Mouse (Mus musculus): ENCODE results near the gene Tecr. TPM values are rescaled to one million over a fixed set of nuclear protein-coding genes. Genes with fewer than 3 reads are reported as not detected.

The Tecr gene
- polyA plus RNA-seq, 1 experiment from 2014 or later: 998 TPM

- Histone ChIP-seq H3K4me3 (no peak overlapping the region; the same call in 1 of the 2 replicates), H3K9ac (peak overlapping the region; percentile 91), H3K9me3 (no peaks in the 10 kb centered on the region), H3K36me3 (peaks cover 42% of the 10 kb centered on the region), H3K27me3 (no peaks in the 10 kb centered on the region), H3K4me2 (peak overlapping the region; percentile 97), H3K27ac (no peak overlapping the region), H3K4me1 (replicated peaks) (peaks cover 26% of the 10 kb centered on the region)
- ATAC-seq (ENCODE audit: low FRiP score): no peak
- 73% methylated on average over 5 of the region's 5 CpGs for WGBS
Observed at GRCm38 (mm10) chr8:83568128-83568527, 39.6 kb downstream of the Tecr start.

GRCm38 (mm10) chr8:83567668-83568067 is 40.1 kb downstream of the Tecr start:
- Histone ChIP-seq H3K4me1 (replicated peaks) (peaks cover 26% of the 10 kb centered on the region), H3K9me3 (no peaks in the 10 kb centered on the region), H3K27me3 (no peaks in the 10 kb centered on the region), H3K9ac (peak overlapping the region; percentile 91), H3K4me3 (peak overlapping the region; percentile 72), H3K36me3 (peaks cover 38% of the 10 kb centered on the region), H3K27ac (no peak overlapping the region), H3K4me2 (peak overlapping the region; percentile 97)
- ATAC-seq (ENCODE audit: low FRiP score): no peak
- WGBS: 53% methylated on average over 3 of the region's 3 CpGs

- Histone ChIP-seq H3K9ac (peak within 1 kb of the TSS; percentile 91), H3K4me2 (peak within 1 kb of the TSS; percentile 97), H3K4me1 (replicated peaks) (peaks cover 26% of the 10 kb centered on the region), H3K9me3 (no peaks in the 10 kb centered on the region), H3K36me3 (peaks cover 28% of the 10 kb centered on the region), H3K27me3 (no peaks in the 10 kb centered on the region), H3K27ac (peak within 1 kb of the TSS; percentile 85), H3K4me3 (peak within 1 kb of the TSS; percentile 72)
- under 1% methylated on average over 48 of the region's 48 CpGs for WGBS
- peak; percentile 91 for ATAC-seq (ENCODE audit: low FRiP score)
Observed at GRCm38 (mm10) chr8:83566469-83567395, 41.0 kb downstream of the Tecr start, which contains the start of gene Ndufb7. TSS of gene Ndufb7 (plus strand) at chr8:83566671.

GRCm38 (mm10) chr8:83565731-83566375 is 41.9 kb downstream of the Tecr start:
- no peak overlapping the region for H3K9ac ChIP-seq
- peaks cover 19% of the 10 kb centered on the region for H3K36me3 ChIP-seq
- no peak overlapping the region for H3K27ac ChIP-seq
- peaks cover 26% of the 10 kb centered on the region for H3K4me1 ChIP-seq (replicated peaks)
- no peak overlapping the region for H3K4me2 ChIP-seq
- no peaks in the 10 kb centered on the region for H3K9me3 ChIP-seq
- 75% methylated on average over 9 of the region's 9 CpGs for WGBS
- no peak; the same call in 1 of the 2 replicates for ATAC-seq (ENCODE audit: low FRiP score)
- no peak overlapping the region; the same call in 1 of the 2 replicates for H3K4me3 ChIP-seq
- H3K27me3 ChIP-seq: no peaks in the 10 kb centered on the region

GRCm38 (mm10) chr8:83563246-83563645 is 44.5 kb downstream of the Tecr start:
- Histone ChIP-seq H3K9ac (no peak overlapping the region), H3K36me3 (no peaks in the 10 kb centered on the region), H3K27me3 (no peaks in the 10 kb centered on the region), H3K27ac (no peak overlapping the region), H3K4me3 (no peak overlapping the region), H3K9me3 (no peaks in the 10 kb centered on the region), H3K4me2 (no peak overlapping the region), H3K4me1 (replicated peaks) (peaks cover 15% of the 10 kb centered on the region)
- no peak for ATAC-seq (ENCODE audit: low FRiP score)
- WGBS: 79% methylated on average over 4 of the region's 4 CpGs

- Histone ChIP-seq H3K9me3 (no peaks in the 10 kb centered on the region), H3K9ac (no peak overlapping the region), H3K4me1 (replicated peaks) (peaks cover 9% of the 10 kb centered on the region), H3K27ac (no peak overlapping the region), H3K4me3 (no peak overlapping the region), H3K27me3 (no peaks in the 10 kb centered on the region), H3K4me2 (no peak overlapping the region), H3K36me3 (no peaks in the 10 kb centered on the region)
- ATAC-seq (ENCODE audit: low FRiP score): no peak
- WGBS: 81% methylated on average over 3 of the region's 3 CpGs
Observed at GRCm38 (mm10) chr8:83562669-83563068, 45.1 kb downstream of the Tecr start.

GRCm38 (mm10) chr8:83535736-83536135 is 72.0 kb downstream of the Tecr start, which contains the start of gene Olfr370:
TSS of gene Olfr370 (plus strand) at chr8:83535780.
- 88% methylated on average over 3 of the region's 3 CpGs for WGBS
- H3K36me3 ChIP-seq: no peaks in the 10 kb centered on the region

GRCm38 (mm10) chr8:83534802-83535201 is 73.0 kb downstream of the Tecr start:
- no peak overlapping the region for H3K4me3 ChIP-seq

More at GRCm38 (mm10) chr8:83535736-83536135, 72.0 kb downstream of the Tecr start, which contains the start of gene Olfr370:
- H3K4me1 ChIP-seq (replicated peaks): no peaks in the 10 kb centered on the region
- H3K4me3 ChIP-seq: no peak within 1 kb of the TSS
- H3K27ac ChIP-seq: no peak within 1 kb of the TSS
- no peak for ATAC-seq (ENCODE audit: low FRiP score)
- H3K9me3 ChIP-seq: no peaks in the 10 kb centered on the region
- no peaks in the 10 kb centered on the region for H3K27me3 ChIP-seq
- no peak within 1 kb of the TSS for H3K9ac ChIP-seq
- H3K4me2 ChIP-seq: no peak within 1 kb of the TSS

More at GRCm38 (mm10) chr8:83534802-83535201, 73.0 kb downstream of the Tecr start:
- no peak overlapping the region for H3K4me2 ChIP-seq
- H3K36me3 ChIP-seq: no peaks in the 10 kb centered on the region
- ATAC-seq (ENCODE audit: low FRiP score): no peak
- no peaks in the 10 kb centered on the region for H3K9me3 ChIP-seq
- H3K9ac ChIP-seq: no peak overlapping the region
- no peak overlapping the region for H3K27ac ChIP-seq
- H3K4me1 ChIP-seq (replicated peaks): no peaks in the 10 kb centered on the region
- WGBS: 94% methylated on average over 2 of the region's 2 CpGs
- no peaks in the 10 kb centered on the region for H3K27me3 ChIP-seq

Other genes with a start within 250 kb of the Tecr start
- gene Clgn, start 218.1 kb downstream of the Tecr start, polyA plus RNA-seq (2015; fragmentation: Nextera tagmentation; extraction: Ambion mirVana): 9.2 and 9.6 TPM in 2 replicates
- 226 and 241 TPM in 2 replicates for gene Scoc, start 149.6 kb downstream of the Tecr start, polyA plus RNA-seq (2015; fragmentation: Nextera tagmentation; extraction: Ambion mirVana)
- gene Olfr370, start 72.2 kb downstream of the Tecr start, polyA plus RNA-seq (2015; fragmentation: Nextera tagmentation; extraction: Ambion mirVana): 0.05 and 0.09 TPM in 2 replicates
- 375 and 381 TPM in 2 replicates for gene Ndufb7, start 41.3 kb downstream of the Tecr start, polyA plus RNA-seq (2015; fragmentation: Nextera tagmentation; extraction: Ambion mirVana)
- gene Dnajb1, start 222 bp upstream of the Tecr start, polyA plus RNA-seq (2015; fragmentation: Nextera tagmentation; extraction: Ambion mirVana): 54.1 and 54.2 TPM in 2 replicates
- gene Gipc1, start 44.7 kb upstream of the Tecr start, polyA plus RNA-seq (2015; fragmentation: Nextera tagmentation; extraction: Ambion mirVana): 155 and 159 TPM in 2 replicates
- gene Ptger1, start 58.7 kb upstream of the Tecr start, polyA plus RNA-seq (2015; fragmentation: Nextera tagmentation; extraction: Ambion mirVana): 0.38 and 0.70 TPM in 2 replicates
- 20.7 and 23.7 TPM in 2 replicates for gene Pkn1, start 91.2 kb upstream of the Tecr start, polyA plus RNA-seq (2015; fragmentation: Nextera tagmentation; extraction: Ambion mirVana)
- gene Ddx39, start 107.2 kb upstream of the Tecr start, polyA plus RNA-seq (2015; fragmentation: Nextera tagmentation; extraction: Ambion mirVana): 116 and 119 TPM in 2 replicates
- gene Adgre5, start 133.4 kb upstream of the Tecr start, polyA plus RNA-seq (2015; fragmentation: Nextera tagmentation; extraction: Ambion mirVana): 12.3 and 13.0 TPM in 2 replicates